In genomic region chr3:65670216-65670615, GRCm38 (mm10) we compare ENCODE assay signal across 8 mouse cellular contexts. TPM values are rescaled to one million over a fixed set of nuclear protein-coding genes. Genes with fewer than 3 reads are reported as not detected.
DNase-seq lines count a peak whose midpoint lies in the region; ATAC-seq and TF ChIP-seq lines count a peak whose summit lies in the region.

No protein-coding gene starts in this region.

- H3K27me3 ChIP-seq in hindbrain, embryonic 10.5 days (ENCODE audit: insufficient read depth, poor library complexity, severe bottlenecking): no peaks in the 10 kb centered on the region
- no peaks in the 10 kb centered on the region for H3K27me3 ChIP-seq in hindbrain, embryonic 11.5 days (ENCODE audit: control insufficient read depth, insufficient read depth, low read length)
- H3K27me3 ChIP-seq in E14TG2a.4 (ENCODE audit: insufficient read depth, low read length): no peaks in the 10 kb centered on the region
- H3K27me3 ChIP-seq in hindbrain, embryonic 16.5 days (replicated peaks; ENCODE audit: control insufficient read depth, insufficient read depth, low read length): no peaks in the 10 kb centered on the region
- 0 out of 2 replicates have a peak, but pooled peaks cover 3% of the 10 kb centered on the region for H3K27me3 ChIP-seq in limb, embryonic 13.5 days
- H3K27me3 ChIP-seq in forebrain, embryonic 13.5 days: no peaks in the 10 kb centered on the region; the same call in 1 of the 2 replicates
- H3K27me3 ChIP-seq in forebrain, embryonic 14.5 days (replicated peaks; ENCODE audit: control insufficient read depth, insufficient read depth, low read length): no peaks in the 10 kb centered on the region

- peaks cover 25% of the 10 kb centered on the region for H3K4me1 ChIP-seq in hindbrain, embryonic 10.5 days (replicated peaks)
- H3K4me1 ChIP-seq in hindbrain, embryonic 11.5 days (replicated peaks; ENCODE audit: control insufficient read depth, insufficient read depth, low read length): no peaks in the 10 kb centered on the region
- H3K4me1 ChIP-seq in E14TG2a.4 (replicated peaks; ENCODE audit: low read depth, low read length): peaks cover 34% of the 10 kb centered on the region
- H3K4me1 ChIP-seq in hindbrain, embryonic 16.5 days (ENCODE audit: control insufficient read depth, insufficient read depth, low read depth, low read length): 0 out of 2 replicates have a peak, but pooled peaks cover 2% of the 10 kb centered on the region
- H3K4me1 ChIP-seq in limb, embryonic 13.5 days: peaks cover 15% of the 10 kb centered on the region
- peaks cover 9% of the 10 kb centered on the region for H3K4me1 ChIP-seq in forebrain, embryonic 13.5 days
- H3K4me1 ChIP-seq in forebrain, embryonic 14.5 days (ENCODE audit: control insufficient read depth, insufficient read depth, low read length): peaks cover 10% of the 10 kb centered on the region; the same call in 1 of the 2 replicates

- 51% methylated on average over 6 of the region's 6 CpGs for WGBS in hindbrain, embryonic 10.5 days
- 53% methylated on average over 6 of the region's 6 CpGs for WGBS in hindbrain, embryonic 11.5 days
- WGBS in hindbrain, embryonic 16.5 days: 48% methylated on average over 6 of the region's 6 CpGs
- 74% methylated on average over 6 of the region's 6 CpGs for WGBS in limb, embryonic 13.5 days
- WGBS in forebrain, embryonic 13.5 days: 61% methylated on average over 6 of the region's 6 CpGs
- 73% methylated on average over 6 of the region's 6 CpGs for WGBS in forebrain, embryonic 14.5 days

- DNase-seq in hindbrain, embryonic 10.5 days (ENCODE audit: low spot score): no peak
- no peak for DNase-seq in hindbrain, embryonic 11.5 days (ENCODE audit: low spot score)
- DNase-seq in embryo, embryonic 10.5 days (ENCODE audit: low spot score): no peak
- DNase-seq in forebrain, embryonic 14.5 days (ENCODE audit: low spot score): no peak

- H3K36me3 ChIP-seq in hindbrain, embryonic 10.5 days: no peaks in the 10 kb centered on the region
- H3K36me3 ChIP-seq in hindbrain, embryonic 11.5 days (ENCODE audit: control insufficient read depth, insufficient read depth, low read length): no peaks in the 10 kb centered on the region
- H3K36me3 ChIP-seq in E14TG2a.4 (ENCODE audit: insufficient read depth, low read length): no peaks in the 10 kb centered on the region
- no peaks in the 10 kb centered on the region for H3K36me3 ChIP-seq in hindbrain, embryonic 16.5 days (ENCODE audit: control insufficient read depth, insufficient read depth, low read length)
- H3K36me3 ChIP-seq in limb, embryonic 13.5 days: no peaks in the 10 kb centered on the region
- no peaks in the 10 kb centered on the region for H3K36me3 ChIP-seq in forebrain, embryonic 13.5 days (ENCODE audit: poor library complexity, severe bottlenecking)
- no peaks in the 10 kb centered on the region for H3K36me3 ChIP-seq in forebrain, embryonic 14.5 days (ENCODE audit: control insufficient read depth, insufficient read depth, low read length)

- TF ChIP-seq CTCF in E14TG2a.4 (conservative IDR thresholded peaks at IDR 0.05; ENCODE audit: low read length): no peak

- no peak overlapping the region for H3K4me3 ChIP-seq in hindbrain, embryonic 10.5 days
- no peak overlapping the region for H3K4me3 ChIP-seq in hindbrain, embryonic 11.5 days (ENCODE audit: low read depth, low read length)
- H3K4me3 ChIP-seq in E14TG2a.4 (replicated peaks; ENCODE audit: low read length): peak overlapping the region; percentile 64
- H3K4me3 ChIP-seq in hindbrain, embryonic 16.5 days (ENCODE audit: low read length): no peak overlapping the region
- no peak overlapping the region for H3K4me3 ChIP-seq in limb, embryonic 13.5 days
- no peak overlapping the region for H3K4me3 ChIP-seq in forebrain, embryonic 13.5 days
- no peak overlapping the region for H3K4me3 ChIP-seq in forebrain, embryonic 14.5 days (ENCODE audit: low read depth, low read length)

- no peaks in the 10 kb centered on the region for H3K9me3 ChIP-seq in hindbrain, embryonic 10.5 days
- no peaks in the 10 kb centered on the region for H3K9me3 ChIP-seq in hindbrain, embryonic 11.5 days (ENCODE audit: control insufficient read depth, low read length)
- H3K9me3 ChIP-seq in E14TG2a.4 (ENCODE audit: low read length): 0 out of 2 replicates have a peak, but pooled peaks cover 7% of the 10 kb centered on the region
- no peaks in the 10 kb centered on the region for H3K9me3 ChIP-seq in hindbrain, embryonic 16.5 days (ENCODE audit: control insufficient read depth, low read length)
- no peaks in the 10 kb centered on the region for H3K9me3 ChIP-seq in limb, embryonic 13.5 days
- H3K9me3 ChIP-seq in forebrain, embryonic 13.5 days (replicated peaks): no peaks in the 10 kb centered on the region
- no peaks in the 10 kb centered on the region for H3K9me3 ChIP-seq in forebrain, embryonic 14.5 days (replicated peaks; ENCODE audit: control insufficient read depth, low read length)

- ATAC-seq in hindbrain, embryonic 11.5 days (ENCODE audit: low FRiP score): no peak
- 0 out of 2 replicates have a peak, but pooled peaks have one; percentile 13 for ATAC-seq in hindbrain, embryonic 16.5 days
- ATAC-seq in limb, embryonic 13.5 days (ENCODE audit: low FRiP score, low read depth): no peak
- no peak for ATAC-seq in forebrain, embryonic 13.5 days
- ATAC-seq in forebrain, embryonic 14.5 days: no peak

- H3K4me2 ChIP-seq in hindbrain, embryonic 11.5 days (replicated peaks; ENCODE audit: low read depth, low read length): no peak overlapping the region
- H3K4me2 ChIP-seq in hindbrain, embryonic 16.5 days (ENCODE audit: low read length): no peak overlapping the region
- no peak overlapping the region for H3K4me2 ChIP-seq in limb, embryonic 13.5 days (replicated peaks)
- no peak overlapping the region for H3K4me2 ChIP-seq in forebrain, embryonic 13.5 days
- no peak overlapping the region for H3K4me2 ChIP-seq in forebrain, embryonic 14.5 days (ENCODE audit: low read length)

- no peak overlapping the region for H3K9ac ChIP-seq in hindbrain, embryonic 11.5 days (ENCODE audit: low read depth, low read length)
- no peak overlapping the region for H3K9ac ChIP-seq in hindbrain, embryonic 16.5 days (ENCODE audit: low read depth, low read length)
- no peak overlapping the region for H3K9ac ChIP-seq in limb, embryonic 13.5 days
- no peak overlapping the region; the same call in 1 of the 2 replicates for H3K9ac ChIP-seq in forebrain, embryonic 13.5 days
- no peak overlapping the region for H3K9ac ChIP-seq in forebrain, embryonic 14.5 days (ENCODE audit: low read length)

- peak overlapping the region; percentile 45; the same call in 1 of the 2 replicates for H3K27ac ChIP-seq in hindbrain, embryonic 10.5 days
- no peak overlapping the region for H3K27ac ChIP-seq in hindbrain, embryonic 11.5 days (ENCODE audit: low read depth, low read length)
- H3K27ac ChIP-seq in hindbrain, embryonic 16.5 days (ENCODE audit: low read depth, low read length): no peak overlapping the region
- H3K27ac ChIP-seq in limb, embryonic 13.5 days: peak overlapping the region; percentile 6; the same call in 1 of the 2 replicates
- H3K27ac ChIP-seq in forebrain, embryonic 13.5 days: no peak overlapping the region
- no peak overlapping the region for H3K27ac ChIP-seq in forebrain, embryonic 14.5 days (ENCODE audit: low read depth, low read length)

RNA-seq across cellular contexts. Expression of gene Lekr1, which starts 4.2 kb away (rescaled TPM):
- 2.9 and 3.7 TPM in 2 replicates for polyA plus RNA-seq in hindbrain, embryonic 10.5 days (2016; fragmentation: Nextera tagmentation; extraction: Ambion mirVana)
- polyA plus RNA-seq in hindbrain, embryonic 11.5 days (2014; fragmentation: Nextera tagmentation; extraction: Ambion mirVana): 7.2 and 7.6 TPM in 2 replicates
- polyA plus RNA-seq in hindbrain, embryonic 16.5 days (2015; fragmentation: Nextera tagmentation; extraction: Ambion mirVana): 6.4 and 7.2 TPM in 2 replicates
- 7.8 and 9.8 TPM in 2 replicates for polyA plus RNA-seq in limb, embryonic 13.5 days (2015; fragmentation: Nextera tagmentation; extraction: Ambion mirVana)
- 5.7 and 7.0 TPM in 2 replicates for polyA plus RNA-seq in forebrain, embryonic 13.5 days (2015; fragmentation: Nextera tagmentation; extraction: Ambion mirVana)
- 5.5 and 7.6 TPM in 2 replicates for polyA plus RNA-seq in forebrain, embryonic 14.5 days (2014; fragmentation: Nextera tagmentation; extraction: Ambion mirVana)

Comparison
In these comparisons a context has a peak if more than half of its experiments do, and no peak if none do; other contexts are left out.
1. H3K27ac ChIP-seq: peak in hindbrain, embryonic 10.5 days (single experiment) and limb, embryonic 13.5 days (single experiment); none in hindbrain, embryonic 11.5 days (single experiment), hindbrain, embryonic 16.5 days (single experiment), forebrain, embryonic 13.5 days (single experiment) and forebrain, embryonic 14.5 days (single experiment).